Mouse (Mus musculus) gastrocnemius, postnatal 4 days (tissue): ENCODE results near the gene Etnk1. TPM values are rescaled to one million over a fixed set of nuclear protein-coding genes. Genes with fewer than 3 reads are reported as not detected.
"Not testable (repeated sequence)": the region's sequence is repeated elsewhere in the genome, so short reads cannot be mapped to it uniquely, and the experiment has no call there.

Experiments
- DNase-seq, 2 experiments: peaks; one replicate each; pipeline ENCODE4 v3.0.0; 2021 to 2022; ENCODE audit warnings: low spot score in 2 of 2, mixed read lengths in 2 of 2
- total RNA-seq, 2 experiments: library from RNA; stranded (reverse); gene quantifications; 2 replicates each; pipeline ENCODE4 v1.2.3; 2021

Gene Etnk1
- total RNA-seq, 2 experiments from 2014 or later = 21.3 to 23.1 TPM

DNA sequence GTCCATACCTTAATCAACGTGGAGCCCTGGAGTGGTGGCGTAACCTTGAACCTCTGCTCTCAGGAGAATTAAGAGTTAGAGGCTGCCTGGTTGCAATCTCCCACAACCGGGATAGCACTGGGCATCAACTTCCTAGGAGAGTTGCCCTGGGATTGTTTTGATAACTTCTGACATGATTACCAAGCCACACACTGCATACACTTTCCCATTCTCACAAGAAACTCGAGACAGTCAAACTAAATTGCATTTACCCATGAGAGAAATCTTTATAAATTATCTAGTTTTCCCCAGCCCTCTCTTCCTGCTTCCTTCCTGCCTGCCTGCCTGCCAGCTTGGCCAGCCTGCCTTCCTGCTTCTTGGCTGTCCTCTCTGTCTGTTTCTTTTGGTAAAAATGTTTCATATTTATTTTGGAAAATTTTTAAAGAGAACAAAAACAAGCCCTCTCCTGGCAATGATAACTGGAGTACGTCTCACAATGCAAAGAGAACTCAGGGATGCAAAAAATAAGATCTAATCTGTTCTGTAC is 17.2 kb upstream of the Etnk1 start:
- no peak for DNase-seq

- not testable (repeated sequence) for DNase-seq
These were observed 15.7 kb upstream of the Etnk1 start for GRCm38 (mm10) chr6:143151081-143151995.

DNA sequence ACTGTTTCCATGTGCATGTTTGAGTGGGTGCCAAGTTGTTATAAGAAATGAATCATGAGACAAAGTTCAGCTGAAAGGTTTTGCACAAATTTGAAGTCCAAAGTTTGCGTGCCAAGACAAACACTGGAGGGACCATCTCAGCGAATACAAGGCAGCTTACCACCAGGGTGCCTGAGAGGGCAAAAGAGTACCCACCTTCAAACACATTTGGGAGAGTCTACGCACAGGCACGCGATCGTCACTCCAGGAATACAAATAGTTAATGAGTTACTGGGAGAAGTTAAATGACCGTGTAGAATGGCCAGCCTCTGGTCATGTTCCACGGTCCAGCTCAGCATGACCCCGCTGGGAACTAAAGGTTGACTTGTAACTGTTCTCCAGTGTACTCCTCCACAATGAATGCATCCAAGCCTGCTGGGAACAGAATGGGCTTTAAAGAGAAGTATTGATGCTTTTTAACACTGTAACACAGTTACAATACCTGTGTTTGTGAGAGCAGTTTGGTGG is 14.6 kb upstream of the Etnk1 start:
- DNase-seq = no peak

GRCm38 (mm10) chr6:143153160-143153559 is 13.9 kb upstream of the Etnk1 start:
- no peak for DNase-seq

DNA sequence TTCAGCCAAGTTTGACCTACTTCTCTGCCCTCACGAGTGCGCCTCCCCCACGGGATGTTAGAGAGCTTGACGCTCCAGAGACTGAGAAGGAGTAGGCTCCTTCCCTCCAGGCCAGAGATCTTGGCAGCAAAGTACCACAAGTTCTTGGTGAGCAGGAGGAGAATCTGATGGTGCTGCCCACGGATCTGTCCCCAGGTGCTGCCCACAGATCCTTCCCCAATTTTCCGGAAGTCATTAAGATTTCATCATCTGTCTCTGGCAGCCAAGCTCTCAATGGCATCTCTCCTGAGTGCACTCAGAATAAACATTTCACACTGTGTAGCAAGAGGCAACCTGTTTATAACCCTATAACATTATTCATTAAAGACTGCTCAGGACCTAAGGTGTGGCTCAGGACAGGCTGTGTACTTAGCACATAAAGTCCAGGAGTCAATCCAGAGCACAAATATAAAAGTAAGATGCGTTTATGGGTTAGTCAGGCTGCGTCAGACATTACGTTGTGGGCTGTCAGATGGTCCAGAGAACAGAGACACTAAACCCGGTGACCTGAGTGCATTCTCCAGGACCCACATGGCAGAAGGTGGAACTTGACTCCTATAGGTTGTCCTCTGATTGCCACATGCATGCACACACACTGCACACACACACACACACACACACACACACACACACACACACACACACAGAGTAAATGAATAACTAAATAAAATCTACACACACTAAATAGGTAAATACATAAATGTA is 13.1 kb upstream of the Etnk1 start:
- no peak for DNase-seq

GRCm38 (mm10) chr6:143154885-143155284 is 12.1 kb upstream of the Etnk1 start:
- peak in 1 of 2 experiments; percentile 17 for DNase-seq

DNA sequence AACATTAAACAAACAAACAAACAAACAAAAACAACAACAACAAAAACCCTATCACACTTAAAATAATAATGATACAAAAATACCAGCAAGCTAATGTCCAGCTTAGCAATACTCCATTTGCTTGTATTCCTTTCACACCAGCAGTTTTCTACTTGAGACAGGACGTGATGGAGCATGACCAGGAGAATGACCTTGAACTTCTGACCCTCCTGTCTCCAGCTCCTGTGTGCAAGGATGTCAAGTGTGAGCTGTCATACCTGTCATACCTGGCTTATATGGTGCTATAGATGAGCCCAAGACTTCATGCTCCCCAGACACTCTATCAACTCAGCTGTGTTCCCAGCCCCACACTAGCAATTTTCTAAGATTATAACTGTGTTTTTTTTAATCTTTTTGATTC is 11.0 kb upstream of the Etnk1 start:
- DNase-seq = no peak

DNA sequence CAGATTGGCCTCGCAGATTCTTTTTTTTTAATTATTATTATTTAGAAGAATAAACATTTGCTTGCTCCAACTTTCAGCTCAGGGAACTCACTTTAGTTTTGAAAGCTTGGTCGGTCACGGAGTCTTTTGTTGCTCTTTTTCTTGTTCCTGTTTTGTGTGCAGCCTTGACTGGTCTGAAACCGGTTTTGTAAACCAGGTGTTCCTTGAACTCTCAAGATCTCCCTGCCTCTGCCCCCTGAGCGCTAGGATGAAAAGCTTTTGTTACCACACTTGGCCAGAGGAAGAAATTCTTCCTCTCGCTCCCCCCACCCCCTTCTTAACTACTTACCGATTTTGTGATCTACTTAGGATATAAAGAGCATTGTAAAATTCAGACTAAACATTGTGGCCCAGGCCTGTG is 10.3 kb upstream of the Etnk1 start:
- no peak for DNase-seq

GRCm38 (mm10) chr6:143157401-143157800 is 9.6 kb upstream of the Etnk1 start:
- DNase-seq = no peak

GRCm38 (mm10) chr6:143160572-143161231 is 6.3 kb upstream of the Etnk1 start:
- DNase-seq = no peak

- no peak for DNase-seq
These were observed 4.7 kb upstream of the Etnk1 start for GRCm38 (mm10) chr6:143162161-143162877.

DNA sequence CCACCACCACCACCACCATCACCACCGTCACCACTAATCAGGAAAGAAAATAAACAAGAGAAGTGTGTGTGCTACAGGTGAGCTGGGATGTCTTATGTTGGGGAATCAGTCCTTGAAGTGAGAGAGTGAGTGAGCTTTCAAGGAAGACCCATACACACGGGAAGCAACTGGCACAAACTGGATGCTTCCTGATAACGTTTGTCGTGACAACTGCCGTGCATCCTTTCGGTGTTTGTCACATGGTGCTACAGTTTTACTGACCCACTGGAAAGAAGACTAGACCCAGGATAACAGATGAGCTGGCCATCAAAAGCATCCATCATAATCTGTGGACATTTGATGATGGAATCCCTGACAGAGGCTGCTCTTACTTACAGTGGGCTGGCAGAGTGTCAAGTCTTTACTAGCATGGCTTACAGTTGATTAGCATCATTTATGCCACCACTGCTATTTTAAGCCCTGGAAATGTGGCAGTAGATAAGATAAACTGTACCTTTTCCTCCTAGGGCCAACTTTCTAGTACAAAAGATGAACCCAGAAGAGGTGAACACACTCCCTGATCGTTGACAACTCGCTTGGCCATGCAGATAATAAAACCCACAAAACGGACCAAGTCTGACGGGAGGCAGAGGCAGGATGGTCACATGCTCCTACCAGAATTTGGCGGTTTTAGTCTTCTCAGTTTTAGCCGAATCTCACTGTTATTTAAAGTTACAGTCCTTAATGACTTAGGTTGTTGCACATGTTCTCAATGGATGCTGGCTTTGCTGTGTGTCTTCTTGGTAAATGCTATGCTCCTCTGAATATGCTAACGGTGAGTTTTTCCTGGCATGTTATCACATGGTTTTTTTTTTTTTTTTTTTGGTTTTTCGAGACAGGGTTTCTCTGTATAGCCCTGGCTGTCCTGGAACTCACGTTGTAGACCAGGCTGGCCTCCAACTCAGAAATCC is 2.8 kb upstream of the Etnk1 start:
- DNase-seq = no peak

DNA sequence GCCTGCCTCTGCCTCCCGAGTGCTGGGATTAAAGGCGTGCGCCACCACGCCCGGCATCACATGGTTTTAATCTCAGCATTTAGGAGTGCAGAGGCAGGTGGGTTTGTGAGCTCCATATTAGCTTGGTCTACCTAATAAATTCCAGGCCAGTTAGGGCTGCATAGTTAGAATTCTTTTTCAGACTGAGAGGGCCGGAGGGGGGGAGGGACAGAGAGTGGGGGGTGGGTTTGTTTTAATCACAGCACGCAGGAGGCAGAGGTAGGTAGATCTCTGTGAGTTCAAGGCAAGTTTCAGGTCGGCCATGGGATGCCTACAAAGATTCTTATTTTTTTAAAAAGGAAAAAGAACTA is 2.1 kb upstream of the Etnk1 start:
- no peak for DNase-seq

DNA sequence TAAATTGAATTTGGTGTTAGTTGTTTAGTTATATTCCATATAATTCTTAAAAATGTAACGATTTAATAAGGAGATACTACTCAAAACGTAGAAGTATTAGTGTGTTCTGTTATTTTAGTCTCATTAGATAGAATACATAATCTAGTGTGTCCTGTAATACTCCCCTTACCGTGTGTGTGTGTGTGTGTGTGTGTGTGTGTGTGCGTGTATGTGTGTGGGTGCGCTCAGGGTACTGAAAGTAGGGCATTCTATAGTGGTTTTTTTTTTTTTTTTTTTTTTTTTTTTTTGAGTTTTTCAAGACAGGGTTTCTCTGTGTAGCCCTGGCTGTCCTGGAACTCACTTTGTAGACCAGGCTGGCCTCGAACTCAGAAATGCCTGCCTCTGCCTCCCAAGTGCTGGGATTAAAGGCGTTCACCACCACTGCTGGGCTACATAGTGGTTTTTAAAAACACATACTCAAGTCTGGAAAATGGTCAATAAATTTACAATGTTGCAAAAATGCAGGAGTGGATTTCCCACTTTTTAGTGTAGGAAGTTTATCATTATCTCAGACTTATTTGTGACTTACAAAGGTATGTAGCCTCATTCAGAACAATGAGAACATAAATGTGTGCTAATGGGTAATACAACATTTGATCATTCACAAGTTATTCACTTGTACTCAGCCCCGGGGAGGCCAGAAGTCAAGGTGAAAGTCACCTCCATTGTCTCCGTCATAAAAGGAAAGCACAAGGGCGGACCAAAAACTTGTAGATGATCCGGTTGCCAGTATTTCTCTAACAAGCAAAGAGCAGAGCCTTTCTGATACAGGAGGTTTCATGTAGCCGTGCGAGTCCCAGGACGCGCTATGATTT is 1.4 kb upstream of the Etnk1 start:
- no peak for DNase-seq

GRCm38 (mm10) chr6:143167409-143167919 is 443 bp downstream of the Etnk1 start:
- peak; percentile 40 to 54 for DNase-seq

DNA sequence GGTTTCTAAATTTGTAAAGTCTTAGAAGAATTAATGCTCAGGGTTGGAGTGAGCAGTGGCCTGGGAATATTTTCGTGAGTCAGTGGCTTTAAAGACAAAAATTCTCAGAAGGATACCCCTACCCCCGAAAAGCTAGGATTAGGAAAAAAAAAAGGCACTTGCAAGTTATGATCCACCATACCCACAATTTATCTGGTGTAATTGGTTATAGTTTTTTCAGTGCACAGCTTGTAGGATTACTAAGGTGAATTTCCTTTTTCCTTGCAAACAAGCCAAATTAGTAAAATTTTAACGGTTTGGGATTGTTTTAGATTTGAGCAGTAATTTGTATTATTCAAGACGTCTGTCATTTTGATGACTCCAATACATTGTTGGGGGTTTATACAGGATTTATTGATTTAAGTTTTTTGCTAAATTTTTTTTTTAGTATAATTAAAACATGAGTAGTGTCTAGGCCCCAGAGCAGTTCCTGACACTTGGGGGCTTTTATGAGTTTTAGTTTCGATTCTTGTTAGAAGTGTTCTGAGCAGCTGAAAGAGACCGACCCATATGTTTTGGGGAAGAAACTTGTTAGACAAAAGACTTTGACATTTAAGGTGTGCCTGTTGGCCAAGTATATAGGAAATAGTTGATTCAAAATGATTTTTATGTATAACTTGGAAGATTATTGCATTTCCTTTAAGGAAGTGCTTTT is 1.1 kb downstream of the Etnk1 start:
- DNase-seq = no peak

DNA sequence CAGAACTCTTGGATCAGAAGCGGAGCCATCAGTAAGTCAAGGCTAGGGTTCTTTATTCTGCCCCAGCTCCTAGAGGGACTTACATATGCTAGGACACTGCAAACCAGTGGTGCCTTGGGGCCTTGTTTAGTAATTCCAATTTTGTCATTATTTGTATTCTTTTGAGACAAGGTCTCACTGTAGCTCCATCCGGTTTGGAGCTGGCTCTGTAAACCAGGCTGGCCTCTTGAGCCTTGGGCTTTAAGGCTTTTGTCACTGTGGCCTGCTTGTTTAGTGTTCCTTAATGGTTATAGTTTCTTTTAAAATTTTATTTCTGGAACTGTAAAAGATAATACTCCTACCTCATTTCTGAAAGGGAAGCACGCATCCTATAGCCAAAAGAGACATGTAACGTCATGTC is 2.4 kb downstream of the Etnk1 start:
- DNase-seq = no peak
